Mouse (Mus musculus) kidney, adult 2 months (tissue): Measurements from ENCODE around the gene Rxfp1. TPM values are rescaled to one million over a fixed set of nuclear protein-coding genes. Genes with fewer than 3 reads are reported as not detected.

ENCODE experiments used
- DNase-seq: peaks from one replicate; pipeline ENCODE4 v3.0.0; 2021
- H3K27ac ChIP-seq: fragments of 200-500 bp; 2 replicates; pipeline ENCODE4 v1.5.1; 2012; ENCODE audit warnings: low read depth, low read length, control low read depth, inconsistent platforms; ENCODE audit not compliant: insufficient read depth
- H3K27me3 ChIP-seq: fragments of 200-500 bp; replicated peaks from 2 replicates; pipeline ENCODE4 v1.6.1; 2012; ENCODE audit warnings: mild to moderate bottlenecking, moderate library complexity, low read length, inconsistent platforms; ENCODE audit not compliant: control insufficient read depth, insufficient read depth
- H3K36me3 ChIP-seq: fragments of 200-500 bp; 2 replicates; pipeline ENCODE4 v1.6.1; 2012; ENCODE audit warnings: mild to moderate bottlenecking, moderate library complexity, low read length, inconsistent platforms; ENCODE audit not compliant: control insufficient read depth, insufficient read depth
- H3K4me1 ChIP-seq: fragments of 200-500 bp; 2 replicates; pipeline ENCODE4 v1.6.1; 2011; ENCODE audit warnings: low read length; ENCODE audit not compliant: control insufficient read depth, insufficient read depth
- H3K4me3 ChIP-seq: fragments of 200-500 bp; 2 replicates; pipeline ENCODE4 v1.5.1; 2011; ENCODE audit warnings: mild to moderate bottlenecking, low read depth, low read length, control low read depth; ENCODE audit not compliant: insufficient read depth
- CTCF ChIP-seq: fragments of 200-500 bp; conservative IDR thresholded peaks from 2 replicates; pipeline ENCODE4 v1.5.1; 2011; ENCODE audit warnings: low read depth, mild to moderate bottlenecking, control low read depth, low read length, moderate library complexity, mixed read lengths; ENCODE audit not compliant: insufficient read depth, insufficient read length
- POLR2A ChIP-seq: fragments of 200-500 bp; IDR thresholded peaks from one replicate; pipeline ENCODE4 v1.6.1; 2011; ENCODE audit warnings: low read depth, low read length, control low read depth
- WGBS: fragments of 180-500 bp; shearing (Covaris S2); methylation state at CpG from one replicate; pipeline ENCODE4 v1.1.7; 2018; 5-methylcytosine and 5-hydroxymethylcytosine counted together
- polyA plus RNA-seq: library from polyadenylated mRNA; depleted of rRNA; stranded (reverse); fragments of >200 nt; gene quantifications from 2 replicates; pipeline ENCODE4 v1.2.3, GENCODE M21; 2012

Rxfp1 gene
- polyA plus RNA-seq, 1 experiment: 0.09 TPM

- H3K4me3 ChIP-seq: no peak overlapping the region
- H3K27ac ChIP-seq: no peak overlapping the region
- WGBS: 91% methylated on average over 2 of the region's 2 CpGs
- peak; percentile 32; the same call in 1 of the 2 replicates for TF ChIP-seq CTCF
- TF ChIP-seq POLR2A: no peak
- no peaks in the 10 kb centered on the region for H3K36me3 ChIP-seq
- DNase-seq: no peak
- no peaks in the 10 kb centered on the region for H3K4me1 ChIP-seq
- no peaks in the 10 kb centered on the region for H3K27me3 ChIP-seq
These were observed 6.7 kb upstream of the Rxfp1 start for GRCm38 (mm10) chr3:79744415-79744814.

GRCm38 (mm10) chr3:79740351-79740750 lies 2.7 kb upstream of the Rxfp1 start:
- Histone ChIP-seq H3K27me3 (no peaks in the 10 kb centered on the region), H3K36me3 (no peaks in the 10 kb centered on the region), H3K27ac (no peak overlapping the region), H3K4me1 (no peaks in the 10 kb centered on the region), H3K4me3 (no peak overlapping the region)
- DNase-seq: no peak
- TF ChIP-seq POLR2A (no peak), CTCF (no peak)
- WGBS: 88% methylated on average over 2 of the region's 2 CpGs

GRCm38 (mm10) chr3:79738451-79738850 lies 771 bp upstream of the Rxfp1 start:
- no peak overlapping the region for H3K27ac ChIP-seq
- TF ChIP-seq POLR2A: no peak
- TF ChIP-seq CTCF: no peak
- H3K27me3 ChIP-seq: no peaks in the 10 kb centered on the region
- no peak for DNase-seq
- no peaks in the 10 kb centered on the region for H3K36me3 ChIP-seq
- WGBS: 80% methylated on average over 1 of the region's 1 CpGs
- no peak overlapping the region for H3K4me3 ChIP-seq
- no peaks in the 10 kb centered on the region for H3K4me1 ChIP-seq

- DNase-seq: no peak
These were observed 11.1 kb downstream of the Rxfp1 start for GRCm38 (mm10) chr3:79726506-79727075.

GRCm38 (mm10) chr3:79720756-79721484 lies 16.8 kb downstream of the Rxfp1 start:
- TF ChIP-seq POLR2A (no peak), CTCF (no peak)

More at GRCm38 (mm10) chr3:79726506-79727075, 11.1 kb downstream of the Rxfp1 start:
- TF ChIP-seq POLR2A (no peak), CTCF (no peak)
- Histone ChIP-seq H3K4me1 (no peaks in the 10 kb centered on the region), H3K4me3 (no peak overlapping the region), H3K27me3 (no peaks in the 10 kb centered on the region), H3K36me3 (no peaks in the 10 kb centered on the region), H3K27ac (no peak overlapping the region)
- WGBS: 79% methylated on average over 14 of the region's 14 CpGs

GRCm38 (mm10) chr3:79706436-79706835 lies 31.2 kb downstream of the Rxfp1 start:
- no peak for DNase-seq
- WGBS: 68% methylated on average over 8 of the region's 8 CpGs
- no peak overlapping the region for H3K27ac ChIP-seq

More at GRCm38 (mm10) chr3:79720756-79721484, 16.8 kb downstream of the Rxfp1 start:
- no peaks in the 10 kb centered on the region for H3K27me3 ChIP-seq
- H3K27ac ChIP-seq: no peak overlapping the region
- H3K4me3 ChIP-seq: no peak overlapping the region
- H3K4me1 ChIP-seq: no peaks in the 10 kb centered on the region
- H3K36me3 ChIP-seq: no peaks in the 10 kb centered on the region
- 76% methylated on average over 4 of the region's 4 CpGs for WGBS
- no peak for DNase-seq

GRCm38 (mm10) chr3:79703135-79703534 lies 34.5 kb downstream of the Rxfp1 start:
- no peak overlapping the region for H3K27ac ChIP-seq
- 90% methylated on average over 4 of the region's 4 CpGs for WGBS
- H3K27me3 ChIP-seq: no peaks in the 10 kb centered on the region
- no peaks in the 10 kb centered on the region for H3K4me1 ChIP-seq
- no peak for DNase-seq
- H3K4me3 ChIP-seq: no peak overlapping the region
- TF ChIP-seq CTCF (no peak), POLR2A (no peak)
- no peaks in the 10 kb centered on the region for H3K36me3 ChIP-seq

More at GRCm38 (mm10) chr3:79706436-79706835, 31.2 kb downstream of the Rxfp1 start:
- H3K4me1 ChIP-seq: no peaks in the 10 kb centered on the region
- H3K36me3 ChIP-seq: no peaks in the 10 kb centered on the region
- H3K27me3 ChIP-seq: no peaks in the 10 kb centered on the region
- H3K4me3 ChIP-seq: no peak overlapping the region
- TF ChIP-seq POLR2A: no peak
- TF ChIP-seq CTCF: no peak
